Mouse (Mus musculus): ENCODE data around the gene Flt3l.

DNA sequence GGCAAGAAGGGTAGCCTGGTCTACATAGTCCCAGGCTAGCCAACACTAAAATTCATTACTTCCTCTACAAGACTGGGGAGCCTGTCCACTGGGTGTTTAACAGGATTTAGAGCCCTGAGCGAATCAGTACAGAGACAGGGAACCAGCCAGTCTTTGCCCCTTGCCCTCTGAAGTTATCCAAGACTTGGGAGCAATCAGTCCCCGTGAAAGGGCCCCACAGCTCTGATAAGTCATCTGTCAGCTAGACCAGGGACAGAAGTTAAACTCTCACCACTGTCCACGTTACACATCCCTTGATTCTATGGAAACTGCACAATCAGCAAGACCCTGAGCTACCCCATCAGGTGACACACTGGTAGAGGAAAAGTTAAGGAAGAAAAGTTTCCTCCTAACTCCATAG, 23.7 kb downstream of the Flt3l start:
- no peak for TF ChIP-seq POLR2A (IDR thresholded peaks at IDR 0.05; ENCODE audit: insufficient read depth, low read depth, low read length)
- TF ChIP-seq CTCF (IDR thresholded peaks at IDR 0.05), result no peak
- TF ChIP-seq EP300 (IDR thresholded peaks at IDR 0.05; ENCODE audit: insufficient read depth, low read depth, low read length), result no peak
